Mouse (Mus musculus): ENCODE measurements around the gene Ubtd1. TPM values are rescaled to one million over a fixed set of nuclear protein-coding genes. Genes with fewer than 3 reads are reported as not detected.

The Ubtd1 gene
- polyA plus RNA-seq, 1 experiment from 2014 or later, result 10.4 TPM

DNA sequence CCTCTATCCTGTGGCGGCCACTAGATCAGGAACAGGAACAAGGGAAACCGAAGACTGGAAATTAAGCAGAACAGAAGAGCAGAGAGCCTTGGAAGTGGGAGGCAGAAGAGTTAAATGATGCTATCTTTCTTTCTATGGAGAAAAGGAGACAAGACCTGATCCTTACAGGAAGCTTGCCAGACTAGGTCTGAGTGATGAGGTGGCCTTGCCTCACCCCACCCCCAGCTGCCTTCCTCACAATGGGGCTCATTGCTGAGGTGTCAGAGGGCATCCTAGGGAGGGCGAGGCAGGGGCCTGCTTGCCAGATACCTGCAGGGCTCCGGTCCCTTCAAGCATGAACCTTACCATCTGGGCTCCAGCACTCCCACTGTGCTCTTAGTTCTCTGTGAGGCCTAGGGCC is 70.4 kb downstream of the Ubtd1 start, which contains the start of gene 4933411K16Rik:
Gene 4933411K16Rik (plus strand): TSS at position 301 of the 400 bp plus-strand sequence.
- WGBS, result 68% methylated on average over 4 of the region's 4 CpGs
- Histone ChIP-seq H3K36me3 (ENCODE audit: control insufficient read depth, insufficient read depth, low read length) (no peaks in the 10 kb centered on the region), H3K9me3 (ENCODE audit: control insufficient read depth, low read depth, low read length) (no peaks in the 10 kb centered on the region), H3K4me3 (ENCODE audit: low read depth, low read length) (no peak within 1 kb of the TSS), H3K27ac (ENCODE audit: low read length) (no peak within 1 kb of the TSS), H3K27me3 (ENCODE audit: control insufficient read depth, insufficient read depth, low read length) (no peaks in the 10 kb centered on the region), H3K9ac (replicated peaks; ENCODE audit: low read depth, low read length) (no peak within 1 kb of the TSS), H3K4me2 (replicated peaks; ENCODE audit: low read depth, low read length) (no peak within 1 kb of the TSS), H3K4me1 (ENCODE audit: control insufficient read depth, insufficient read depth, low read length) (no peaks in the 10 kb centered on the region)
- no peak for ATAC-seq (ENCODE audit: insufficient number of reproducible peaks, insufficient read depth, low FRiP score, low read depth)

DNA sequence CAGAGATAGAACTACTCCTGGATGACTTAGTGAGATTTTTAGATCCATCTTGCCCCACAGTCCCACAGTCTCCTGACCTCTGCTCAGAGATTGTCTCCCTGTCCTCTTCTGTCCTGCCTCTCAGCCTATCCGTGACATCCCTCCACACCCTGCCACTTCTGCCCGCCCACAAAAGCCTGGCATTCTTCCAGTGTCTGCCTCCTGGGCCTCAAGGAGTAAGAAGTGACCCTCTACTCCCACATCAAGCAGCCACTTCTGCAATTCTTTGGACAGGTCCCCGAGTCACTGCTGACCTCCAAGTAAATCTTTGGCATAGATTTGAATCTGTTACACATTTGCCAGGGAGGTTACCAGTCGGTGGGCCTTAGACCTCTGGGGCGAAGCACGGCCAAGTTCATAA is 72.7 kb downstream of the Ubtd1 start:
- Histone ChIP-seq H3K4me3 (ENCODE audit: low read depth, low read length) (no peak overlapping the region), H3K4me2 (replicated peaks; ENCODE audit: low read depth, low read length) (no peak overlapping the region), H3K9me3 (ENCODE audit: control insufficient read depth, low read depth, low read length) (no peaks in the 10 kb centered on the region), H3K9ac (replicated peaks; ENCODE audit: low read depth, low read length) (no peak overlapping the region), H3K27me3 (ENCODE audit: control insufficient read depth, insufficient read depth, low read length) (no peaks in the 10 kb centered on the region), H3K36me3 (ENCODE audit: control insufficient read depth, insufficient read depth, low read length) (no peaks in the 10 kb centered on the region), H3K4me1 (ENCODE audit: control insufficient read depth, insufficient read depth, low read length) (no peaks in the 10 kb centered on the region), H3K27ac (ENCODE audit: low read length) (no peak overlapping the region)
- no peak for ATAC-seq (ENCODE audit: insufficient number of reproducible peaks, insufficient read depth, low FRiP score, low read depth)
- WGBS, result 73% methylated on average over 6 of the region's 6 CpGs

DNA sequence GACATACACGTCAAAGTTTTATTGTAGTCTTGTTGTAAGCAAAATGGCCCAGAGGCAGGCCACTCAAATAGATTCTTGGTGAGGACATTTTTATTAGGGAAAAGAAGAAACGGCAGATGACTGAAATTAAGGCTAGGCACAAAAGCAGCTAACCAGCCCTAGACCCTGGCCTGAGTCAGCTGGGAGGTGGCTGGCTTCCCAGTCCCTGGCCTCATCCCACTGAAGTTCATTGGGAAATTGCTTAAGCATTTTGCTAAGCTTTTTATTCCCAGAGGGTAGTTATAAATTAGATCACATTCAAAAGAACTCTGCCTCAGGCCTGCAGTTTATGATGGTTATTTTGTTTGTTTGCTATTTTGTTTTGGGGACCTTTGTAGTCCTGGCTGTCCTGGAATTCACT is 74.3 kb downstream of the Ubtd1 start:
- WGBS, result 85% methylated on average over 2 of the region's 2 CpGs
- ATAC-seq (ENCODE audit: insufficient number of reproducible peaks, insufficient read depth, low FRiP score, low read depth), result no peak
- H3K9me3 ChIP-seq (ENCODE audit: control insufficient read depth, low read depth, low read length), result no peaks in the 10 kb centered on the region
- H3K4me1 ChIP-seq (ENCODE audit: control insufficient read depth, insufficient read depth, low read length), result no peaks in the 10 kb centered on the region
- no peak overlapping the region for H3K4me2 ChIP-seq (replicated peaks; ENCODE audit: low read depth, low read length)
- no peak overlapping the region for H3K9ac ChIP-seq (replicated peaks; ENCODE audit: low read depth, low read length)
- no peaks in the 10 kb centered on the region for H3K27me3 ChIP-seq (ENCODE audit: control insufficient read depth, insufficient read depth, low read length)
- H3K27ac ChIP-seq (ENCODE audit: low read length), result no peak overlapping the region
- no peaks in the 10 kb centered on the region for H3K36me3 ChIP-seq (ENCODE audit: control insufficient read depth, insufficient read depth, low read length)
- H3K4me3 ChIP-seq (ENCODE audit: low read depth, low read length), result no peak overlapping the region

DNA sequence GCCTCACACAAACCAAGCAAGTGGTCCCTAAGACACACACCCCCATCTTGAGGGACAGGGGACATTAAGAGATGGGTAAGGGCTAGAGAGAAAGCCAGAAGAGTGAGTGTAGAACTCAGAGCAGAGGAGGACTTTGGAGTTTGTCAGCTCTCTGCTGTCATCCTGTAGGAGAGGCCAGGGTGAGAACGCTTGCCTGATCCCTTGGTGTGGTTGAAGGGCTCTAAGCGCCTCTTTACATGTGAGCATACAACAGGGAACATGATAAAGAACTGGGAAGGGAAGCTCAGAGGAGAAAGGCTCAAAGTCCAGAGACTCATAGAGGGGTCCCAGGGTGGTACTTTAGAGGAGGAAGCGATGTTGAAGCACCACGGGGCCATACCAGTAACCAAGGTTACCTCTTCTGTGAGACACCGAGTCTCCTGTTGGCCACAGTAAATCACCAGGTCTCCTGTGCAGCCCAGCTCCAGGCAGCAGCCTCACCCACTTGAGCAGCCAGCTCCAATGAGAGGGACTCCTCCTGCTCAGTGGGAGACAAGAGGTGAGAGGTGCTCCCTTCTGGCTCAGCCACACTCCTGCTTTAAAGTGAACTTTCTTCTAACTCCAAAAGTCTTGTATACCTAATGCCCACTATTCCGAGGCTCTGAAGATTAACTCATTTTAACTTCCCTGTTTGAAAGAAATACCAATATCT is 75.3 kb downstream of the Ubtd1 start:
- no peak overlapping the region for H3K27ac ChIP-seq (ENCODE audit: low read length)
- H3K9ac ChIP-seq (replicated peaks; ENCODE audit: low read depth, low read length), result no peak overlapping the region
- WGBS, result 79% methylated on average over 6 of the region's 6 CpGs
- H3K4me1 ChIP-seq (ENCODE audit: control insufficient read depth, insufficient read depth, low read length), result no peaks in the 10 kb centered on the region
- no peaks in the 10 kb centered on the region for H3K9me3 ChIP-seq (ENCODE audit: control insufficient read depth, low read depth, low read length)
- ATAC-seq (ENCODE audit: insufficient number of reproducible peaks, insufficient read depth, low FRiP score, low read depth), result no peak
- no peak overlapping the region for H3K4me2 ChIP-seq (replicated peaks; ENCODE audit: low read depth, low read length)
- no peaks in the 10 kb centered on the region for H3K27me3 ChIP-seq (ENCODE audit: control insufficient read depth, insufficient read depth, low read length)
- no peaks in the 10 kb centered on the region for H3K36me3 ChIP-seq (ENCODE audit: control insufficient read depth, insufficient read depth, low read length)
- H3K4me3 ChIP-seq (ENCODE audit: low read depth, low read length), result no peak overlapping the region

DNA sequence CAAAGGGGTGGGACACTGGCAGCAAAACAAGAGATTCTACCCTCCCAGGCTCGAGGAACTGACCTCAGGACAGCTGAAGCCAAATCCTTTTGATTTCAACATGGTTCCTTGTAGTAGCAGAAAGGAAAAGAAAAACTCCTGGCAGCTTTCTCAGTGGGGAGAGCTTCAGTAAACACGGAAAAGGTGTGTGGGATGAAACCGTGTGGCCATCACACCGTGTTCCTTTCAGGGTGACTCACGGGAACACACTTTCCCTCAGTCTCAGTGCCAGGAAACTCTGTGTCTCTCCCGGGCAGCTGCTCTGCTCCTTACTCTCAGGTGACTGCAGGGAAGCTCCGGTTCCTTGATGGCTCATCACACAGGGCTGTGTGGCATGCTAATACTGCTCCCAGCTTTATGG is 76.9 kb downstream of the Ubtd1 start:
- no peaks in the 10 kb centered on the region for H3K36me3 ChIP-seq (ENCODE audit: control insufficient read depth, insufficient read depth, low read length)
- 62% methylated on average over 7 of the region's 7 CpGs for WGBS
- H3K4me2 ChIP-seq (replicated peaks; ENCODE audit: low read depth, low read length), result no peak overlapping the region
- H3K4me1 ChIP-seq (ENCODE audit: control insufficient read depth, insufficient read depth, low read length), result no peaks in the 10 kb centered on the region
- H3K9me3 ChIP-seq (ENCODE audit: control insufficient read depth, low read depth, low read length), result no peaks in the 10 kb centered on the region
- H3K27me3 ChIP-seq (ENCODE audit: control insufficient read depth, insufficient read depth, low read length), result no peaks in the 10 kb centered on the region
- no peak overlapping the region for H3K4me3 ChIP-seq (ENCODE audit: low read depth, low read length)
- no peak for ATAC-seq (ENCODE audit: insufficient number of reproducible peaks, insufficient read depth, low FRiP score, low read depth)
- no peak overlapping the region for H3K9ac ChIP-seq (replicated peaks; ENCODE audit: low read depth, low read length)
- no peak overlapping the region for H3K27ac ChIP-seq (ENCODE audit: low read length)

DNA sequence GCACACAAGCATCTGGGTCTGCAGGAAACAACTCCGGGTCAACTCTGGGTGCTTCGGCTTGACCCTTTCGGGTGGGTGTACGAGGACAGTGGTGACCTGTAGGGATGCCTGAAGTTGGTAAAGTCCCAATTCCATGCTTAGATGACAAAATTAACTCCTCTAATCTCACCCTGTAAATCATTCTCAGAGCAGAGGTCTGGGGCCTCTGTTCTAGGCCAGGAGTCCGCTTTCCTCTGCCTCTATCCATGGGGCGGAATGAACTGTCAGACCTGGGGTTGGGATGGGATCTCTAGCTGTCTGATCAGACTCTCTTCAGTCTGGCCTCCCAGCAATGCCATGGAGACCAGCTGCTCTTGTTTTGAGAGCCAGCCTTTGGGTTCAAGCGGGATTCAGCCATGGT is 79.9 kb downstream of the Ubtd1 start:
- no peaks in the 10 kb centered on the region for H3K9me3 ChIP-seq (ENCODE audit: control insufficient read depth, low read depth, low read length)
- H3K27me3 ChIP-seq (ENCODE audit: control insufficient read depth, insufficient read depth, low read length), result no peaks in the 10 kb centered on the region
- no peak overlapping the region for H3K9ac ChIP-seq (replicated peaks; ENCODE audit: low read depth, low read length)
- no peak overlapping the region for H3K27ac ChIP-seq (ENCODE audit: low read length)
- no peak overlapping the region for H3K4me3 ChIP-seq (ENCODE audit: low read depth, low read length)
- no peaks in the 10 kb centered on the region for H3K4me1 ChIP-seq (ENCODE audit: control insufficient read depth, insufficient read depth, low read length)
- H3K4me2 ChIP-seq (replicated peaks; ENCODE audit: low read depth, low read length), result no peak overlapping the region
- no peaks in the 10 kb centered on the region for H3K36me3 ChIP-seq (ENCODE audit: control insufficient read depth, insufficient read depth, low read length)
- no peak for ATAC-seq (ENCODE audit: insufficient number of reproducible peaks, insufficient read depth, low FRiP score, low read depth)
- WGBS, result 93% methylated on average over 7 of the region's 7 CpGs

- Histone ChIP-seq H3K27ac (ENCODE audit: low read length) (no peak overlapping the region), H3K4me2 (replicated peaks; ENCODE audit: low read depth, low read length) (no peak overlapping the region), H3K27me3 (ENCODE audit: control insufficient read depth, insufficient read depth, low read length) (no peaks in the 10 kb centered on the region), H3K9me3 (ENCODE audit: control insufficient read depth, low read depth, low read length) (no peaks in the 10 kb centered on the region), H3K36me3 (ENCODE audit: control insufficient read depth, insufficient read depth, low read length) (no peaks in the 10 kb centered on the region), H3K4me1 (ENCODE audit: control insufficient read depth, insufficient read depth, low read length) (no peaks in the 10 kb centered on the region), H3K4me3 (ENCODE audit: low read depth, low read length) (no peak overlapping the region), H3K9ac (replicated peaks; ENCODE audit: low read depth, low read length) (no peak overlapping the region)
- 79% methylated on average over 11 of the region's 11 CpGs for WGBS
- ATAC-seq (ENCODE audit: insufficient number of reproducible peaks, insufficient read depth, low FRiP score, low read depth), result no peak
These were observed 87.1 kb downstream of the Ubtd1 start for GRCm38 (mm10) chr19:42068441-42069240.

- Histone ChIP-seq H3K36me3 (ENCODE audit: control insufficient read depth, insufficient read depth, low read length) (no peaks in the 10 kb centered on the region), H3K4me3 (ENCODE audit: low read depth, low read length) (no peak overlapping the region), H3K9ac (replicated peaks; ENCODE audit: low read depth, low read length) (no peak overlapping the region), H3K9me3 (ENCODE audit: control insufficient read depth, low read depth, low read length) (no peaks in the 10 kb centered on the region), H3K27ac (ENCODE audit: low read length) (no peak overlapping the region), H3K4me1 (ENCODE audit: control insufficient read depth, insufficient read depth, low read length) (no peaks in the 10 kb centered on the region), H3K4me2 (replicated peaks; ENCODE audit: low read depth, low read length) (no peak overlapping the region), H3K27me3 (ENCODE audit: control insufficient read depth, insufficient read depth, low read length) (no peaks in the 10 kb centered on the region)
- WGBS, result 52% methylated on average over 6 of the region's 6 CpGs
- ATAC-seq (ENCODE audit: insufficient number of reproducible peaks, insufficient read depth, low FRiP score, low read depth), result no peak
These were observed 87.6 kb downstream of the Ubtd1 start for GRCm38 (mm10) chr19:42069241-42069525.

All from stomach, embryonic 14.5 days (tissue).